ENCODE assay signal across 12 mouse cellular contexts in genomic region chr7:136880386-136880785, GRCm38 (mm10). TPM values are rescaled to one million over a fixed set of nuclear protein-coding genes. Genes with fewer than 3 reads are reported as not detected.
DNase-seq lines count a peak whose midpoint lies in the region; ATAC-seq lines count a peak whose summit lies in the region.
"Had no signal": no experiment of that assay in that cellular context is flagged by ENCODE, and none has a peak within 500 bp of the region (broad histone marks: within the 10 kb centered on the region; RNA-seq: fewer than 3 reads in every experiment).

No protein-coding gene starts in this region.

- ATAC-seq in cerebellum, adult (ENCODE audit: insufficient number of reproducible peaks, low FRiP score, low TSS enrichment) = no peak

- DNase-seq in frontal cortex, adult 2 months (ENCODE audit: extremely low spot score in 1 of 2, low spot score in 1 of 2) = peak; percentile 17 to 63
- DNase-seq in frontal cortex, postnatal 10 days (ENCODE audit: low spot score in 2 of 2) = no peak
- peak; percentile 28 to 30 for DNase-seq in left cerebral cortex, adult 18-20 months (ENCODE audit: low spot score in 2 of 2)
- DNase-seq in left cerebral cortex, adult 11 months (ENCODE audit: low spot score) = no peak
- DNase-seq in brain, adult 2 months (ENCODE audit: low read depth, low spot score) = peak; percentile 76
- peak; percentile 10 to 19 for DNase-seq in heart, postnatal 36 days
- DNase-seq in ovary, postnatal 36 days (ENCODE audit: low spot score) = no peak
- DNase-seq: B cell, adult 2 months; cerebellum, adult 18-20 months; kidney, postnatal 14 days; lung, embryonic 14.5 days had no signal

- intact Hi-C loops in heart, postnatal 36 days (cut with DNase I) = no loop called here

RNA-seq across cellular contexts. Expression of gene Mgmt, which starts 14.0 kb away (rescaled TPM):
- polyA plus RNA-seq in frontal cortex, adult 2 months (2012; rRNA removed) = 0.52 and 0.61 TPM in 2 replicates
- total RNA-seq in left cerebral cortex, adult 18-20 months (2021) = 1 to 10 TPM; 1.1 to 1.3 TPM
- total RNA-seq in heart, postnatal 36 days (2021) = 1 to 10 TPM; 3.4 to 3.7 TPM

Comparison
In these comparisons a context has a peak if more than half of its experiments do, and no peak if none do; other contexts are left out.
1. DNase-seq: peak in frontal cortex, adult 2 months (2 of 2), left cerebral cortex, adult 18-20 months (2 of 2), brain, adult 2 months (single experiment) and heart, postnatal 36 days (2 of 2); none in frontal cortex, postnatal 10 days (0 of 2), left cerebral cortex, adult 11 months (single experiment) and ovary, postnatal 36 days (single experiment).